Mouse (Mus musculus) retina, adult 2 months (tissue): Measurements from ENCODE around the gene Tmem176b.
"Not testable (repeated sequence)": the region's sequence is repeated elsewhere in the genome, so short reads cannot be mapped to it uniquely, and the experiment has no call there.

ENCODE experiments used
- DNase-seq: peaks from one replicate; pipeline ENCODE4 v3.0.0-alpha.2; 2012; ENCODE audit warnings: low read depth, low spot score

Tmem176b gene

GRCm38 (mm10) chr6:48842111-48842842 lies 981 bp upstream of the Tmem176b start:
- no peak for DNase-seq

DNA sequence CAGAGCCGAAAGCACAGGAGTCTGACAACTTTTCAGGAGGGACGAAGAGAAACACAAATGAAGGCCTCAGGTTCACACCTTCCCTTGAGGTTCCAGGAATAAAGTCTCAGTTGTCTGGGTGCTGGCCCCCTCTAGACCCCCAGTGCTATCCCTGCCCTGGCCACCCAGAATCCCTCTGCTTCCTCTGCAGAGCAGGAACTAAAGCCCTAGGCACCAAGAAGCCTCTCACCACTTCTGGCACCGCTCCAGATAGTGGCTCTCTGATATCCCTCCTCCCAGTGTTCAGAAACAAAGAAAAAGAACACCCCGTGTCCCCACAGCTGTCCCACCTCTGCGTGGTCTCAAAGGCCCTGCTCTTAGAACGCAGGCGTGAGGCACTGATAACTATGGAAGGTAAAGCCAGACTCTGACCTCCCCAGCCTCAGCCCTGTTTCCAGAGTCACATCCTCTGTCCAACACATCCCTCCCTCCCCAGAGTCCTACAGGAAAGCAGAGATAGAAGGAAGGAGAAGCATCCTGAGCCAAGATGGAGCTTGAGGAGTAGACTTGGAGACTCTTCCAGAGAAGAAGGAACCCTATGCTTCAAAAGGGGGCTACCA lies 826 bp downstream of the Tmem176b start, which contains the start of gene Tmem176a:
TSS of gene Tmem176a (plus strand) at position 549 of the 599 bp plus-strand sequence.
- no peak for DNase-seq

DNA sequence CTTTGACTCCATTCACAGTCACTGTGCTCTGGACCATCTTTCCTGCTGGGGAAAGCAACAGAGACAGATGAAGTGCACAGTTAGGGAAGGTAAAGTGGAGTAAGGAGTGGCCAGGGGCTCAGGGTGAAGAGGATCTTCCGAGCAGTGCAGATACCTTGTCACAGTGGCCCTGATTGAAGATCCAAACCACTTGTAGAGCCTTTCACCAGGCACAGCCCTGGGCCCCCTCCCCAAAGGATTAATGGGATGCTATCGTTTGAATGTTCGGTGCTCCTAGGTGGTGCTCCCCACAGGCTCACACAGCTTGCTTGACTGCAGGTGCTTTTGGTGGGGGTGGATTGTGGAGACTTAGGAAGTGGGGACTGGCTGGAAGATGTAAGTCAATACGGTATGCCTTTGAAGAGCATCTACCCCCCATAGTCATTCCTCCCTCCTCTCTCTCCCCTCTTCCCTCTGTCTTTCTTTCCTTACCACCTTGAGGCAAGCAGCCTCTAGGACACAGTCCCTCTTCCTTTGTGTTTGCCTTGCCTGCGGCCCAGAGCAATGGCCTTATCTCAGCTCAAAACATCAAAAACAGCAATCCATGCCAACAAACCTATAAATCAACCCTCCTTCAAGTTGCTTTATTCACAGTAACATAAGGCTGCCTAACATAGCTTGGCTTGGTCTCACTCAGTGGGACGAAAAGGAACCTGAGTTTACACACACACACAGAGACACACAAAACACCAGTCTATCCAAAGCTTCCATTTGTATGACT lies 2.8 kb downstream of the Tmem176b start:
- no peak for DNase-seq

DNA sequence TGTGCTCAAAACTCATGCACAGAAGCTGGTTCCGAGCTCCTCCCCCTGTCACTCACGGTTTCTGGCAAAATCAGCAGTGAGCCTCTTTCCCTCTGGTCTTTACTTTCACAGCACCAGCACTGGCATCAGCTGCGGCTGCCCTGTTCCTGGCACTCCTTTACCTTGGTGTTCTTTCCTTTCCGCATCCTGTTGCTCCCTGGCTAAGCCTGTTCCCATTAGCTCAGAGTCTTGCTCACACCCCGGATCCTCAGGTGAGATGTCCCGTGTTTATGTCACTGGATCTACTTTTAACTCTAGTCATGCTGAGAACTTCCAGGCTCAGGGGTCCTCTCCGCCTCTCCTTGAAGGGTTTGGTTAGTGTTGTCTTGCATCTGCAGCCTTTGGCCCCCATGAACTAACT lies 3.8 kb downstream of the Tmem176b start:
- no peak for DNase-seq

DNA sequence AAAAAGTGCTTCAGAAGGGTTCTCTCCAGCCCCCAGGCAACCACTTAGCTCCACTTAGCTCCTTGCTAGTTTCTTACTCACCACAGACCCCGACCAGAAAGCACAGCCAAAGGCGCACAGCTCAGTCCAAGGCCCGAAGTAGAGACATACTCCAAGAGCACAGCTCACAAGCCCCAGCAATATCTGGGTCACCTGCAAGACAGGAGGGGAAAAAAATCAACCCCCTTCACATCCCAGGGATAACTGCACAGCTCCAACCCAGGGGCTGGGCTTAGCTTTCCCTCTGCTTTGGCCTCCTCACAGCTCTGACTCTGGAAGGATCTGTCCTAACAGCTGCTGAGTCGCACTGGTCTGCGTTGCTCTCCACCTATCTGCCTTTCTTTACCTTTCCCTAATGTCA lies 5.2 kb downstream of the Tmem176b start:
- DNase-seq, result no peak

- DNase-seq, result no peak
These were observed 6.1 kb downstream of the Tmem176b start for GRCm38 (mm10) chr6:48835241-48835640.

DNA sequence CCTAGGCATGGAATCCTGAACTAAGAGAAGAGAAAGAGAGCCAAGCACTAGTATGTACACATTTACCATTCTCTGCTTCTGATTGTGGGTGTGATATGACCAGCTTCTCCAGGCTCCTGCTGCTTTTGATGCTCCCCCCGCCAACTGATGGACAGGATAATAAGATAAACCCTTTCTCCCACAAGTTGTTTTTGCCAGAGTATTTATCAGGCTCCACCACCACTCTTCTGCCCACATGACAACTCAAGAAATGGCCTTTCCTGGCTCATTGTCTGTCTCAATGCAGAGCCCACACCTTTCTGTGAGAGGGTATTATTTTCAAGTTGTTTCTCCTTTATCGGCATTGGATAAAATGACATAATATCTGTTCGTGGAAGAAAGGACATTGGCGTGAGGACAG lies 7.8 kb downstream of the Tmem176b start:
- no peak for DNase-seq

DNA sequence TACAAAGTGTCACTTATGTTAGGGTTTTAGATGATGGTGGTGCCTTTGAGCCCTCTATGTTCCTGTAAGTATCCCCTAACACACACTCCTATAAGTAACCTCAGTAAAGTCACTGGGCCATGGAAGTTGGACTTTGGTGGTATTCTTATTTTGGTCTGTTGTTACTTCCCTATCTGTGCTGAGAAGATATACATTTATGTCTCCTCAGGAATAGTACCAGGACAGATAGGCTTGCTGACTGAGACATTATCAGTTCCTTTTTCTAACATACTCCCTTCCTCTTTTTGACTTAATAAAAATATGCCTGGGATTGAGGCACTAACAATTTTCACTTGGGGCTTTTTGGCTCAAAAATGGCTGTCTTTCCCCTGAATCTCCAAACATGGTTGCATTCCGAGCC lies 8.9 kb downstream of the Tmem176b start:
- DNase-seq, result no peak

GRCm38 (mm10) chr6:48831141-48831540 lies 10.2 kb downstream of the Tmem176b start:
- DNase-seq, result no peak

DNA sequence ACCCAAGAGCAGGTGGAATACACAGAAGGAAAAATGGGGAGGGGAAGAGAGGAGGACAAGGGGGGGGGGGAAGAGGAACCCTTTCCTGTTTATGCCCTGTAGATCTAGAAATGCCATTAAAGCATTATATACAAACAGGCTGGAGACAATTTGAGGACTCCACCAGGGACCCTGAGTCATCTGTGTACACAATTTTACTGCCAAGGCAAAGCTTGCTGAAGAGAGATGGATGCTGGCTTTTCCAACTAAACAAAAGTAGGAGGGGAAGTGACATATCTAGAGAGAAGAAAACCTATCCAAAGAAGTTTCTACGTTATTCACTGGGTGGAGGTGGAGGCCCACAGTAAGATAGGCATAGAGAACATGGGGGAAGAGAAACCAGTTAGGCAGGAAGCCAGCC lies 11.1 kb downstream of the Tmem176b start:
- no peak for DNase-seq

GRCm38 (mm10) chr6:48829651-48830050 lies 11.6 kb downstream of the Tmem176b start:
- no peak for DNase-seq

DNA sequence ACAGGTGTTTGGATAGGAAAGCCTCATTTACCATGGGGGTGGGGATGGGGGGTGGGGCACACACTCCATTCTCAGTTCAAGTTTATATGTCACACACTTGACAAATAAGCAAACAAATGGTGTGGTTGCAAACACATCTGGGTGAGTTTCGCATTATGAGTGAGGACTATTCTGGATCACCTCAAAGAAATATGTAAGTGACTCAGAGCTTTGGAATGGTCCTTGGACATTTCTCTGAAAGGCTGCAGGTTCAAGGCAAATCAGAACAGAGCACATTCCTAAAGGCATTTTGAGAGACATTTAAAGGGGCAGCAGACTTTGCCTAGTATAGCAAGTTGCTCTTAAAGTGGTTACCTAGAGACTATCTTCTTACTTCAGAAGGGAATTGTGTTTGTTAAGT lies 12.3 kb downstream of the Tmem176b start:
- no peak for DNase-seq

GRCm38 (mm10) chr6:48825016-48825415 lies 16.3 kb downstream of the Tmem176b start:
- DNase-seq, result no peak

DNA sequence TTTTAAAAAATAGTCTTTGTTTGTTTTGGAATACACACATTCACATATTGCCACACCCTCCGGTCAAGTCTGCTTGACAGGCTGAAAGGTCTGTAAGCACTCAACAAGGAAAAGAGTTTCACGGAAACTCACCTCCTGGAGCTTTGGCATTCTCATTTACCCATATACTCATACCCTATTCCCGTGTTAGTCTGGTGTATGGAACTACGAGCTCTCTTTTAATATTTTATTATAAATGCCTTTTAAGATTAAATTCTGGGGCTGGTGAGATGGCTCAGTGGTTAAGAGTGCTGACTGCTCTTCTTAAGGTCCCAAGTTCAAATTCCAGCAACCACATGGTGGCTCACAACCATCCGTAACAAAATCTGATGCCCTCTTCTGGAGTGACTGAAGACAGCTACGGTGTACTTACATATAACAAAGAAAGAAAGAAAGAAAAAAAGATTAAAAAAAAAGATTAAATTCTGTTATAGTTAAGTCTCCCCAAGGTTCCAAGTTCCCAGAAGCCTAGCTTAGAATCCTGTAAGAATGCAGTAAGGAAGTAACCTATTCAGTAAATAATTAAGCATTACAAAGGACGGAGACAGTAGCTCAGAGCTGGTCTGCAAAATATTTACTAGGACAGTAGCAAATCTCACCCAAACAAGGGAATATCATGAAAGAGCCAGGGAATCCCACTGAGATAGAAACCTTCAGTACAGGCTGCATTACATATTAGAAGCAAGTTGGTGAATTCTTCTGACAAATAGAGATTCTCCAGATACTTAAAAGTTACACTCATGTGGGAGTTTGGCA lies 19.1 kb downstream of the Tmem176b start:
- DNase-seq, result not testable (repeated sequence)

GRCm38 (mm10) chr6:48817815-48818214 lies 23.5 kb downstream of the Tmem176b start:
- DNase-seq, result peak; percentile 48

- DNase-seq, result no peak
These were observed 26.3 kb downstream of the Tmem176b start for GRCm38 (mm10) chr6:48815013-48815412.

DNA sequence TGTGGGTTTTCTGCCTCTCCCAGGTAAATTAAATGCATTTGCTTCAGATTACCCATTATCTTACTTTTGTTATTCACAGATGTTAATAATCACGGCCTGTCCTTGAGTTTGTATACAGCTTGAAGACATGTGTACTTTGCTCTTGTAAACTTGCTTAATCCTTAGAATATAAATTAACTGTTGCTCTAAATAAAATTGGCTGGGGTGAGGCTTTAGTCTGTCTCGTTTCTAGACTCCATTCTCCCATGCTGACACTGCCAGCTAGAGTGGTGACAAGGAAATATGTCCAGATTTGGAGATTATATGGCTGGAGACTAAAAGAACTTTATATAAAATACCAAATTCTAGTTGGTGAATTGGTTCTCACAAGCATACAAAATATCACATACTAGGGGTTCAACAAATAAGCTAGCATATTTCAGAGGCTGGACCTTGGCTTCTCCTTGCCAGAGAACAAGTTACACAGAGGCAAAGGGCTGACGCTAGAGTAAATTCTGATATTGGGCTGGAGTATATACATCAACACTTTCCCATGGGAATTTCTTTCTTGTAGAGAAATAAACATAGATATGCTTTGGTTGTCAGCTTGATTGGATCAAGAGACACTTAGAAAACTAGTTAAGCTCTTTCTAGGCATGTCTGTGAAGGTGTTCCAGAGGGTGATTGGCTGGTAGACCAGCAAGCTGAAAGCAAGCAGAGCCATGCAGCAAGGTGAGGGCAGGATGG lies 31.6 kb downstream of the Tmem176b start:
- DNase-seq, result no peak

- no peak for DNase-seq
These were observed 34.5 kb downstream of the Tmem176b start for GRCm38 (mm10) chr6:48806746-48807145.

- DNase-seq, result no peak
These were observed 37.0 kb downstream of the Tmem176b start for GRCm38 (mm10) chr6:48804346-48804745.

DNA sequence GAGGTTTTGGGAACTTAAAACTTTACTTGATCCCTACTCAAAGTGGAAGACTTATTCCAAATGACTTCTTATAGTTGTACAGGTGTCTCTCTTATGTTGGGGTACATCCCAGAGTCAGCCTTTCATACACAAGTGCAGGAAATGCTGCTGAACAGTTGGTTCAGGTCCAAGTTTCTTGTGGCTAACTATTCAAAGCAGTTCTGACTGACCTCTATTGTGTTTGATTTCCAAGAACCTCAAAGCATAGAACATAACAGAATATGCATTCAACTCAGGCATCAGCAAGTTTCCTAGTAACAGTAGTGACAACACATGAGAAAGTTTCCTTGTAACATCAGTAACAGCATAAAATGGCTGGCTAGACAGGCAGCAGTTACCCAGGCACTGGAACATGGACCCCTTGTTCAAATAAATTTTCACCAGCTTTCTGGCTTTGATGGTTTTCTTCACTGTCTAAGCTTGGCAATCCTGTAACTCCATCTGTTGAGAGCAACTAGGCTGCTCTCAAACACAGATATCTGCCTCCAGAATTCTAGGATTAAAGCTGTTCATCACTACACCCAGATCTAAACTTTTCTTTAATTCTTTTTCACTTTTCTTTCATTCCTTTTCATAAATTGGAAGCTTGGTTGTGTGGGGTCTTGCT lies 37.8 kb downstream of the Tmem176b start:
- no peak for DNase-seq

- no peak for DNase-seq
These were observed 39.4 kb downstream of the Tmem176b start for GRCm38 (mm10) chr6:48801897-48802296.
